Mouse (Mus musculus) A20 (cell line): ENCODE results near the gene Wdfy3.

Experiments
- DNase-seq: peaks from one replicate; pipeline ENCODE4 v3.0.0-alpha.2; 2011; ENCODE audit warnings: low read depth, low spot score

Wdfy3 gene

GRCm38 (mm10) chr5:101784787-101785186, 284.9 kb downstream of the Wdfy3 start:
- DNase-seq, result no peak

DNA sequence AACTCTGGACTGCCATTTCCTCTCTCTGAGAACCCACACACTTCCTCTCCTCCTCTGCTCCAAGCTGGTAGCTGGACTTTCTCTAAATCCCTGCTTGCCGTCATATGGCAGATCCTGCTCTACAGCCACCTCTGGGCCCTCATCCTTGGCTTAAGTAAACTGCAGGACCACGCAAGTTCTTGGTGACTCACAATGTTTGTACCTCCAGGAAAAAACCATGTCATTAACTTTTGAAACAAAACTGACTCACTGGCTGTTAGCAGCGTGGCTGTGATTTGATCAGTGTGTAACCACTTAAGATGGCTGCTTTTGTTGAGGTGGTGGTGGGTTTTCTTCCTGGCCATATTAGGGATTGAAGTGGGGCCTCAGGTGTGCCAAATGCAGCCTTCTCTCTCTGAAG, 285.4 kb downstream of the Wdfy3 start:
- no peak for DNase-seq
